Mouse (Mus musculus): ENCODE data around the gene Hist1h2ab.
"Not testable (repeated sequence)": the region's sequence is repeated elsewhere in the genome, so short reads cannot be mapped to it uniquely, and the experiment has no call there.

Gene Hist1h2ab

GRCm38 (mm10) chr13:23753314-23754078 is 2.6 kb downstream of the Hist1h2ab start:
- DNase-seq (ENCODE audit: low spot score in 2 of 2), result no peak

- no peak for DNase-seq (ENCODE audit: low spot score in 2 of 2)
These were observed 4.1 kb downstream of the Hist1h2ab start for GRCm38 (mm10) chr13:23755000-23755399.

- DNase-seq (ENCODE audit: low spot score in 2 of 2), result peak; percentile 75 to 93
These were observed 5.9 kb downstream of the Hist1h2ab start, which contains the start of gene Hist1h4b for GRCm38 (mm10) chr13:23756790-23757189. Hist1h4b (plus strand) TSS chr13:23757013.

- DNase-seq (ENCODE audit: low spot score in 2 of 2), result no peak
These were observed 6.4 kb downstream of the Hist1h2ab start for GRCm38 (mm10) chr13:23757211-23757773.

GRCm38 (mm10) chr13:23757921-23758320 is 7.0 kb downstream of the Hist1h2ab start:
- no peak for DNase-seq (ENCODE audit: low spot score in 2 of 2)

- no peak for DNase-seq (ENCODE audit: low spot score in 2 of 2)
These were observed 8.4 kb downstream of the Hist1h2ab start for GRCm38 (mm10) chr13:23759251-23759771.

GRCm38 (mm10) chr13:23759916-23760239 is 9.0 kb downstream of the Hist1h2ab start:
- peak in 1 of 2 experiments; percentile 36 for DNase-seq (ENCODE audit: low spot score in 2 of 2)

- DNase-seq (ENCODE audit: low spot score in 2 of 2), result no peak
These were observed 9.5 kb downstream of the Hist1h2ab start for GRCm38 (mm10) chr13:23760240-23760971.

GRCm38 (mm10) chr13:23760972-23761864 is 10.3 kb downstream of the Hist1h2ab start, which contains the start of gene Hist1h4a:
Hist1h4a (minus strand) TSS chr13:23761230.
- peak; percentile 95 to 97 for DNase-seq (ENCODE audit: low spot score in 2 of 2)

GRCm38 (mm10) chr13:23761871-23762821 is 11.2 kb downstream of the Hist1h2ab start, which contains the start of gene Hist1h3a:
Hist1h3a (minus strand) TSS chr13:23762386.
- peak; percentile 62 to 70 for DNase-seq (ENCODE audit: low spot score in 2 of 2)

GRCm38 (mm10) chr13:23763242-23763585 is 12.3 kb downstream of the Hist1h2ab start:
- DNase-seq (ENCODE audit: low spot score in 2 of 2), result no peak

- peak; percentile 75 to 84 for DNase-seq (ENCODE audit: low spot score in 2 of 2)
These were observed 12.8 kb downstream of the Hist1h2ab start, which contains the start of gene Hist1h1a for GRCm38 (mm10) chr13:23763586-23764323. Hist1h1a (plus strand) TSS chr13:23763666.

GRCm38 (mm10) chr13:23764324-23765171 is 13.6 kb downstream of the Hist1h2ab start:
- peak in 1 of 2 experiments; percentile 20 for DNase-seq (ENCODE audit: low spot score in 2 of 2)

GRCm38 (mm10) chr13:23765172-23765513 is 14.2 kb downstream of the Hist1h2ab start:
- DNase-seq (ENCODE audit: low spot score in 2 of 2), result no peak

GRCm38 (mm10) chr13:23766772-23767171 is 15.8 kb downstream of the Hist1h2ab start:
- no peak for DNase-seq (ENCODE audit: low spot score in 2 of 2)

GRCm38 (mm10) chr13:23768834-23769397 is 18.0 kb downstream of the Hist1h2ab start:
- no peak for DNase-seq (ENCODE audit: low spot score in 2 of 2)

GRCm38 (mm10) chr13:23769613-23770012 is 18.7 kb downstream of the Hist1h2ab start, which contains the start of gene Trim38:
Trim38 (plus strand) TSS chr13:23769913.
- not testable (repeated sequence) for DNase-seq (ENCODE audit: low spot score in 2 of 2)
